Mouse (Mus musculus): Measurements from ENCODE around the gene Pdzrn3.

The Pdzrn3 gene

GRCm38 (mm10) chr6:101377167-101377934 is at the start of gene Pdzrn3:
Gene Pdzrn3 (minus strand): TSS chr6:101377897.
- no peak for DNase-seq (ENCODE audit: low read depth)

- no peak for DNase-seq (ENCODE audit: low read depth)
These were observed 49.6 kb upstream of the Pdzrn3 start for GRCm38 (mm10) chr6:101427296-101427695.

GRCm38 (mm10) chr6:101426301-101426700 is 48.6 kb upstream of the Pdzrn3 start:
- DNase-seq (ENCODE audit: low read depth): no peak

GRCm38 (mm10) chr6:101422084-101422954 is 44.6 kb upstream of the Pdzrn3 start:
- DNase-seq (ENCODE audit: low read depth): no peak

- DNase-seq (ENCODE audit: low read depth): no peak
These were observed 40.5 kb upstream of the Pdzrn3 start for GRCm38 (mm10) chr6:101418213-101418612.

GRCm38 (mm10) chr6:101411701-101412100 is 34.0 kb upstream of the Pdzrn3 start:
- DNase-seq (ENCODE audit: low read depth): no peak

GRCm38 (mm10) chr6:101411064-101411463 is 33.4 kb upstream of the Pdzrn3 start:
- DNase-seq (ENCODE audit: low read depth): no peak

- no peak for DNase-seq (ENCODE audit: low read depth)
These were observed 19.0 kb upstream of the Pdzrn3 start for GRCm38 (mm10) chr6:101396711-101397110.

- DNase-seq (ENCODE audit: low read depth): no peak
These were observed 18.2 kb upstream of the Pdzrn3 start for GRCm38 (mm10) chr6:101395908-101396307.

- DNase-seq (ENCODE audit: low read depth): no peak
These were observed 15.1 kb upstream of the Pdzrn3 start for GRCm38 (mm10) chr6:101392801-101393117.

- DNase-seq (ENCODE audit: low read depth): no peak
These were observed 14.6 kb upstream of the Pdzrn3 start for GRCm38 (mm10) chr6:101392107-101392800.

GRCm38 (mm10) chr6:101385490-101385889 is 7.8 kb upstream of the Pdzrn3 start:
- no peak for DNase-seq (ENCODE audit: low read depth)

- no peak for DNase-seq (ENCODE audit: low read depth)
These were observed 7.3 kb upstream of the Pdzrn3 start for GRCm38 (mm10) chr6:101384958-101385357.

GRCm38 (mm10) chr6:101384476-101384875 is 6.8 kb upstream of the Pdzrn3 start:
- DNase-seq (ENCODE audit: low read depth): no peak

GRCm38 (mm10) chr6:101382891-101383290 is 5.2 kb upstream of the Pdzrn3 start:
- DNase-seq (ENCODE audit: low read depth): no peak

- DNase-seq (ENCODE audit: low read depth): no peak
These were observed 1.8 kb upstream of the Pdzrn3 start for GRCm38 (mm10) chr6:101379546-101379945.

GRCm38 (mm10) chr6:101377935-101378609 is 375 bp upstream of the Pdzrn3 start:
- no peak for DNase-seq (ENCODE audit: low read depth)

- DNase-seq (ENCODE audit: low read depth): no peak
These were observed 1.1 kb downstream of the Pdzrn3 start for GRCm38 (mm10) chr6:101376511-101377166.

GRCm38 (mm10) chr6:101376049-101376448 is 1.6 kb downstream of the Pdzrn3 start:
- DNase-seq (ENCODE audit: low read depth): no peak

GRCm38 (mm10) chr6:101374721-101375120 is 3.0 kb downstream of the Pdzrn3 start:
- DNase-seq (ENCODE audit: low read depth): no peak

- DNase-seq (ENCODE audit: low read depth): no peak
These were observed 3.5 kb downstream of the Pdzrn3 start for GRCm38 (mm10) chr6:101374186-101374585.

GRCm38 (mm10) chr6:101372982-101373381 is 4.7 kb downstream of the Pdzrn3 start:
- no peak for DNase-seq (ENCODE audit: low read depth)
